Mouse (Mus musculus): ENCODE measurements at regions not wholly inside any gene's neighbourhood (a gene's known extent, or its start where the extent isn't known, plus 50 kb on each side); places are given as distances from the start of the nearest gene placed in this dataset.

GRCm38 (mm10) chr15:52178668-52179067, 1706.0 kb upstream of the Gm7489 start:
- TF ChIP-seq MAFK (IDR thresholded peaks at IDR 0.05; ENCODE audit: borderline replicate concordance, low read depth, low read length) = no peak
- no peak for TF ChIP-seq MEF2A (IDR thresholded peaks at IDR 0.05; ENCODE audit: extremely low read depth, insufficient replicate concordance, low read depth, low read length, poor library complexity, severe bottlenecking)
- TF ChIP-seq CTCF (IDR thresholded peaks at IDR 0.05 in 2 of 3, conservative IDR thresholded peaks at IDR 0.05 in 1 of 3; ENCODE audit: control insufficient read depth in 1 of 3, insufficient read depth in 1 of 3, low read depth in 2 of 3, low read length in 3 of 3, poor library complexity in 1 of 3, severe bottlenecking in 1 of 3) = no peak
- TF ChIP-seq POLR2A (IDR thresholded peaks at IDR 0.05; ENCODE audit: control insufficient read depth in 1 of 2, insufficient read depth in 1 of 2, low read depth in 1 of 2, low read length in 2 of 2, poor library complexity in 1 of 2) = no peak
- TF ChIP-seq EP300 (IDR thresholded peaks at IDR 0.05; ENCODE audit: low read depth in 1 of 2, low read length in 2 of 2) = peak in 1 of 2 experiments; percentile 51; a peak in 1 of 4 replicates
- 0 out of 2 replicates have a peak, but pooled peaks have one; percentile 26 for TF ChIP-seq GATA1 (IDR thresholded peaks at IDR 0.05; ENCODE audit: low read depth, low read length)
- no peak for TF ChIP-seq BHLHE40 (IDR thresholded peaks at IDR 0.05; ENCODE audit: borderline replicate concordance, low read depth, low read length)
- TF ChIP-seq TAL1 (IDR thresholded peaks at IDR 0.05; ENCODE audit: low read length) = no peak
